Mouse (Mus musculus) G1E-ER4 (cell line): ENCODE measurements around the gene Mitf. TPM values are rescaled to one million over a fixed set of nuclear protein-coding genes. Genes with fewer than 3 reads are reported as not detected.

Source experiments
- GATA1 ChIP-seq: IDR thresholded peaks from one replicate; pipeline ENCODE4 v1.8.0; 2012; ENCODE audit warnings: low read length, inconsistent platforms
- polyA plus RNA-seq: library from polyadenylated mRNA; stranded (reverse); fragments of >175 nt; gene quantifications from 2 replicates; pipeline ENCODE4 v1.2.3, GENCODE M21; 2012

The Mitf gene
- polyA plus RNA-seq, 1 experiment = not detected

GRCm38 (mm10) chr6:97887893-97888292 lies 81.0 kb downstream of the Mitf start:
- TF ChIP-seq GATA1 = no peak

DNA sequence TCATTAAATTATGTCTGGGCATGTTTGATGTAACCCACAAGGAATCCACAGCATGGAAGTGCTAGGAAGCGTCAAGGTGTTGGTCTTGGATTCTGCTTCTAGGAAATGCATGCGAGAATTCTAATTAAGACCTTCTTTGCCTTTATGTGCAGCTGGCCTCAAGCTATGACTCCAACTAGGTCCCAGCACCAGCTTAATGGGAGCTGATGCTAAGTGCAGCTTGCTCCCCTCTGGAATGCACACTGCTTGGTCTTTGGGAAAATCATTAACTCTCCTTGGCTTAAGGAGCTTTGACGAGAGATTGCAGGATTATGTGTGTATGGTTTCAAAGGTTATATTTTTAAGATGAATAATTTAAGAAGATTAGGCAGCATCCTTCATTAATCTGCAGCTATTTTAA lies 81.7 kb downstream of the Mitf start:
- no peak for TF ChIP-seq GATA1

DNA sequence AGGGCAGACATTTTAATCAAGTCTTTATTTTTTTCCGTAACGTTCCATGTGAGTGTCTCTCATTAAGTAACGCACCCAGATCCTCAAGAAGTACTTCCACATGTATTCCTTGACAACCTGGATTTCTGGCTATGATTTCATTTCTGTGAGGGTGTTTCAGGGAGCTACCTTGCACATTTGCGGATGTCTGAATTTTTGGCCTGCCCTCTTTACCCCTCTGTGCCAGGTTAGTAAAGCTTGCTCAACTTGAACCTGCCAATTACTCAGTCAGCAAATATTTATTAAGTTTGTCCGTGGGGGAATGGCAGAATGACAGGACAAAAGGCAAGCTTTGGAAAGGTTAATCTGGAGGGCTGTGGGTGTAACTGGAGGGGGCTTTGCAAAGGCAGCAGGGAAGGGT lies 86.7 kb downstream of the Mitf start:
- TF ChIP-seq GATA1 = no peak

GRCm38 (mm10) chr6:97897191-97897590 lies 90.3 kb downstream of the Mitf start:
- TF ChIP-seq GATA1 = no peak

GRCm38 (mm10) chr6:97898085-97898484 lies 91.2 kb downstream of the Mitf start:
- TF ChIP-seq GATA1 = no peak

DNA sequence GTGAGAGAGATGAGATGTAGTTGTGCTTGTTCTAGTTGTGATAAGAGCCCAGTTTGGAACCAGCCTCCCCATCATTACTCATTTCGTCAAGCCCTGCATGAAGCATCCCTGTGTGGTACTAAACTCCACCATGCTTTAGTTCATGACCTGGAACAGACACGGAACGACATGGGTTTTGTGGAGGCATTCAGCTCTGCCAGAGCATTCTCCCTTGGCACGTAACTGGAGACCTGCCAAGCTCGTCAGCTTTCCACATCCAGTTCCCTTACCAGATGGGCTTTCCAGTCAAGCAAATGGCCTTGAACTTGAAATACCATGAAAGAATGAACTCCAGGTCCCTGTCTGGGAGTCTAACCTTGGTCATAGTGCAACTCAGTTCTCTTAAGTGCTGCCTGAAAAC lies 94.7 kb downstream of the Mitf start:
- TF ChIP-seq GATA1 = no peak

- TF ChIP-seq GATA1 = no peak
These were observed 95.4 kb downstream of the Mitf start for GRCm38 (mm10) chr6:97902205-97902604.

DNA sequence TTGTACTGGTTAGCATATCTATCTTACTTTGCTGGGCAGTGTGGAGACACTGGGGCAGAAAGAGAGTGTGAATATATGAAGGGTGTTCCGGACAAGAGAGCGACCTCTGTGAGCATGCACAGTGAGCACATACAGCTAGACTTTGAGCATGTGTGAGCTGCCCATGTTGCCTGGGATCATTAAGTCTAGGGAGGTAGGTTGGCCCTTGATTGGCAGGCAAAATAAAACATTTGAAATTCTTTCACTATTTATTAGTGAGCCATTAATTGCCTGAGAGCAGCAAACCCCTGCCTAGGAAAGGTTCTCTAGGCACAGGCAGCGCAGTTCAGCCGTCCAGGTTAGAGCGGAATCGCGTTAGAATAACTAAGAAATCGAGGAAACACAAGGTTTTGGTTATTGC lies 107.9 kb downstream of the Mitf start:
- no peak for TF ChIP-seq GATA1

- TF ChIP-seq GATA1 = no peak
These were observed 109.6 kb downstream of the Mitf start for GRCm38 (mm10) chr6:97916386-97916903.

GRCm38 (mm10) chr6:97918051-97918450 lies 111.2 kb downstream of the Mitf start:
- no peak for TF ChIP-seq GATA1

DNA sequence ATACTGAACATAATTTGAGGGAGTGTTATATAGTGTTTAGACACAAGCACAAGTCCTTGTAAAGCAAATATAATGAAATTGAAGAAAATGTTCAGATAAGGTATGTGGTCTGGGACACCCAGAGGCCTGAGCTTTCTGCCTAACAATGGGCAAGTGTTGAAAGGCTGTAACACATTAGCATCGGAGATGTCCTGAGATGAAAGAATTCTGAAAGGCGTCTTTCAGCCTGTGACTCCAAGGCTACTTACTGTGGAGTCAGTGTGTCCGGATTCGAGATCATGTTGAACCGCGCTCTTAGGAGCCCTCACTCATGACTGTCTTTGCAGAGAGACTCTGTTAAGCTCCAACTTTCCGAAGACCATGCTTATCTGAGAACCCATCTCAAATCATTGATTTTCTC lies 111.6 kb downstream of the Mitf start:
- TF ChIP-seq GATA1 = no peak

DNA sequence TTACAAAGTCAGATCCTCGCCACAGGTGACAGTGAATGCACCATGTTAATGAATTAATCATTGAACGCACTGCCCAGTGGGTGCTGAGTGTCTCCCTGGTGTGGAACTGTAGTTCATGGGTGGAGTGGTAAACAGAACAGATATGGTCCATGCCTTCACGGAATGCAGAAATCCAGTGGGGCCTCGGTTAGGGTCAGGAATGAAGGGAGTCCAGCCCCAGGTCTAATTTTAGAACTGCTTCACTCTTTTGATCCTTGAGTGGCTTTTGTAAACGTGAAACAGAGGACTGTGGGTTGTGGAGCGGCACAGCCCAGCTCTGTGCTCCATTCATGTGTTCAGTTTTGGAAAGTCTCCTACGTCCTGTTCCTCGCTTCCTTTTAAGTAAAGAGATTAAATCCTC lies 112.4 kb downstream of the Mitf start:
- TF ChIP-seq GATA1 = no peak

- no peak for TF ChIP-seq GATA1
These were observed 114.7 kb downstream of the Mitf start for GRCm38 (mm10) chr6:97921591-97921990.

DNA sequence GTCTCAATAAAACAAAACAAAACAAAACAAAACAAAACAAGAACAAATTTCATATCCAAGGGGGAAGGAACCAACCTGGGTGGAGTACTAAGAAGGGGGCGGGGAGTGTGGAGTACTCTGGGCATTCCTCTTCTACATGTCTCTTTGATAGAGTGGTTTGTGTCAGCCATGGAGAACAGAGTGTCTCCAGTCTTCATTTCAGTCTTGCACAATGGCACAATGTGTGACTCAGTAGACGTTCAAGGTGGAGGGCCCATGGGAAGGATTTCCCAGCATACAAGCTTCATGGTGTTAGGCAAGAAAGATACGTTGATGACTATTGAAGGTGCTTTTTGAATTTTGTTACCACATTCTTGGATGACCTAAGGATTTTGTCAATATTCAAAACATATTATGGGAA lies 117.4 kb downstream of the Mitf start:
- TF ChIP-seq GATA1 = no peak

DNA sequence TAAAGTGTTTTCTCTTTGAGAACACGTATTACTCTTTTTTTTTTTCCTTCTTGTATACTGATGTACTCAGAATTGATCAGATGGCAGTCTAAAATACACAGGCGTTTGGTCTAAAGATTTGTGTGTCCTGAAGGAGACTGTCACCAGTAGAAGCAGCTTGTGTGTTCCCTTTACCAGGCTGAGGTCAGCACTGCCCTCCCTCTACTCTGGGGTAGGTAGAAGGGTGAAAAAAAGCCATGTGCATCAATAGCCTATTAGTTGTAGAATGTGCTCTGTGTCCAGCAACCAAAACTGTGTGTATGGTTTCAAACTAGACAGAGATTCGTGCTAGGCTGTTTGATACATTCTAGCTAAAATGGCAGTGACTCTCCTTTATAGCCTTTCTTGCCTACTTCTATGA lies 122.2 kb downstream of the Mitf start:
- TF ChIP-seq GATA1 = no peak

GRCm38 (mm10) chr6:97929466-97929865 lies 122.6 kb downstream of the Mitf start:
- TF ChIP-seq GATA1 = no peak

GRCm38 (mm10) chr6:97937139-97937538 lies 130.3 kb downstream of the Mitf start:
- no peak for TF ChIP-seq GATA1
